Mouse (Mus musculus): ENCODE data around the gene Ptgis.

DNA sequence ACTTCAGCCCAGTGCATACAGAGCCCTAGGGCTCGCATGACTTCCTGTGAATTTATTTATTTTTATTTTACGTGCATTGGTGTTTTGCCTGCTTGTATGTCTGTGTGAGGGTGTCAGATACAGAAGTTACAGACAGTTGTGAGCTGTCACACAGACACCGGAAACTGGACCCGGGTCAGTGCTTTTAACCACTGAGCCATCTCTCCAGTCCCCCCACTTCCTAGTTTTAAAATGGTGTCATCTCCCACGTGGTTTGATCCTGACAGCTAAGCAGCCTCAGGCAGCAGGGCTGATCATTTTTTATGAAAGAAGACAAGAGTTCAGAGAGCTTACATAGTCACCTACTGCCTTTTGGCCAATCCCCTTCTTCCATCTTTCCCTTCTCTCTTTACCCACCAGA lies 94.5 kb downstream of the Ptgis start:
- TF ChIP-seq CTCF (IDR thresholded peaks at IDR 0.05; ENCODE audit: low read depth, low read length) (no peak), POLR2A (IDR thresholded peaks at IDR 0.05; ENCODE audit: extremely low read depth, insufficient read depth, low read length) (no peak)
